Mouse (Mus musculus): Measurements from ENCODE around the gene Rnf38. TPM values are rescaled to one million over a fixed set of nuclear protein-coding genes. Genes with fewer than 3 reads are reported as not detected.

The Rnf38 gene
- polyA plus RNA-seq, 1 experiment from 2014 or later = 47.8 TPM

DNA sequence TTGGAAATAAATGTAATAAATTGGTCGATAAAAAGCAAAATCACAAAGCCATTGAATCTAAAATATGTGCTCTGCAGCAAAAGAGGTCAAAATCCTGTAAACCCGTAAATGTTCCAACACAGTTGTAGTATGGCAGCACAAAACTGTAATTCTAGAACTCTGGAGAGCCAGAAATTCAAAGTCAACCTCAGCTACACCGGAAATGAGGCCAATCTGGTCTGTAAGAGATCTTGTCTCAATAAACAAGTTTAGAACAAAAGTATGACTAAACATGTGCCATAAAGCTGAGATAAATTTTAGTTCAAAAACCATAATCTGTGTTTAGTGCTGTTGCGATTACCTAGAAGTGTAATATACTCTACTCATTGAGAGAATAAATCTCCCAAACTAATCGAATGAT, 69.0 kb downstream of the Rnf38 start:
- Histone ChIP-seq H3K4me3 (ENCODE audit: low read depth, low read length) (peak overlapping the region; percentile 86), H3K4me2 (ENCODE audit: low read length) (peak overlapping the region; percentile 83), H3K9me3 (replicated peaks; ENCODE audit: control insufficient read depth, low read length) (no peaks in the 10 kb centered on the region), H3K27ac (ENCODE audit: low read depth, low read length) (no peak overlapping the region), H3K9ac (ENCODE audit: low read length) (peak overlapping the region; percentile 38), H3K4me1 (ENCODE audit: control insufficient read depth, insufficient read depth, low read length) (peaks cover 40% of the 10 kb centered on the region), H3K27me3 (replicated peaks; ENCODE audit: control insufficient read depth, insufficient read depth, low read length) (no peaks in the 10 kb centered on the region), H3K36me3 (ENCODE audit: control insufficient read depth, insufficient read depth, low read length) (no peaks in the 10 kb centered on the region)
- WGBS = 86% methylated on average over 5 of the region's 5 CpGs
- ATAC-seq = no peak
- DNase-seq (ENCODE audit: low spot score) = no peak

DNA sequence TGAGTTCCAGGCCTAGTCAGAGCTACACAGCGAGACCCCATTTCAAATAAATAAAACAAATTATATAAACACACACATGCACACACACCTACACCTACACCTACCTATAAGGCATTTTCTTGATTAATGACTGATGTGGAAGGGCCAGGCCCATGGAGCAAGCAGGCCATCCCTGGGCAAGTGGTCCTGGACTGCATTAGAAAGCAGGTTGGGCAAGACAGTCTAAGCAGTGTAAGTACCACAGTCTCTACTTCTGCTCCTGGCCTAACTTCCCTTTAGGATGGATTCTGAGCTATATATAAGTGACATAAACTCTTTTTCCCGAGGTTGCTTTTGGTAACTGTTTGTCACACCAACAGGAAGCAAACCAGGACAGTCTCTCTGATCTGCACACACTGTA, 70.6 kb downstream of the Rnf38 start:
- Histone ChIP-seq H3K36me3 (ENCODE audit: control insufficient read depth, insufficient read depth, low read length) (0 out of 2 replicates have a peak, but pooled peaks cover 4% of the 10 kb centered on the region), H3K9me3 (replicated peaks; ENCODE audit: control insufficient read depth, low read length) (no peaks in the 10 kb centered on the region), H3K4me1 (ENCODE audit: control insufficient read depth, insufficient read depth, low read length) (peaks cover 40% of the 10 kb centered on the region), H3K27ac (ENCODE audit: low read depth, low read length) (no peak overlapping the region), H3K9ac (ENCODE audit: low read length) (no peak overlapping the region), H3K4me2 (ENCODE audit: low read length) (no peak overlapping the region), H3K4me3 (ENCODE audit: low read depth, low read length) (no peak overlapping the region), H3K27me3 (replicated peaks; ENCODE audit: control insufficient read depth, insufficient read depth, low read length) (no peaks in the 10 kb centered on the region)
- 79% methylated on average over 2 of the region's 2 CpGs for WGBS
- DNase-seq (ENCODE audit: low spot score) (no peak), ATAC-seq (no peak)

DNA sequence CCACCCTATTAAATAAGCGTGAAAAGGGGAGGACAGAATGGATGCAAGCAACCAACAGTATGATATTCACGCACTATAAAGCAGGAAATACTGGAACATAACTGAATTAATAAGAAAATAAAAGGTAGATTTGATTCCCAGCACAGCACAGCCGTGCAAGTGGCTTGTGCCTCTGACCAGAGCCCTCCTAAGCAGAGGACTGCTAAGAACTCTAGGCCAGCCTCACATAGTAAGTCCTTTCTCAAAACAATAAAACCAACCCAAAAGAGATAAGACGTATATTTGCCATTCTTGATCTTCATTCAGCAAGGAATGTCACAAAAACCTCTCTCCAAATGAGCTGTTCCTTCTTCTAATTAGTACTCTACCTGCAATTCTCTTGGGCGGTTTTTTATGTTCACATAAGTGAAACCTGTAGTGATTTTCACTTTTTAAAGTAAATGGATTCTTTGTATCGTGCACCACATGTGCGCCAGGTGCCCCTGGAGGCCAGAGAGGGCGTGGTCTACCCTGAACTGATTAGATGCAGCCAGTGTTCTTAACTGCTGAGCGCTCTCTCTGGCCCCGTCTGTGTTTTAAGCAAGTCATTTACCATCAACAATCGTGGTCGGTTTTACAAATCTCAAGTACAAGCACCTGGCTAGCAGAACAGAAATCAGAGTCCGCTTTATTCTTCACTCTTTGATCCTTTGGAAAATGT, 72.4 kb downstream of the Rnf38 start:
- DNase-seq (ENCODE audit: low spot score) (no peak), ATAC-seq (no peak)
- H3K36me3 ChIP-seq (ENCODE audit: control insufficient read depth, insufficient read depth, low read length) = peaks cover 7% of the 10 kb centered on the region; the same call in 1 of the 2 replicates
- no peak overlapping the region for H3K27ac ChIP-seq (ENCODE audit: low read depth, low read length)
- no peak overlapping the region for H3K9ac ChIP-seq (ENCODE audit: low read length)
- 49% methylated on average over 13 of the region's 13 CpGs for WGBS
- no peak overlapping the region for H3K4me3 ChIP-seq (ENCODE audit: low read depth, low read length)
- peaks cover 37% of the 10 kb centered on the region for H3K4me1 ChIP-seq (ENCODE audit: control insufficient read depth, insufficient read depth, low read length)
- no peaks in the 10 kb centered on the region for H3K27me3 ChIP-seq (replicated peaks; ENCODE audit: control insufficient read depth, insufficient read depth, low read length)
- H3K4me2 ChIP-seq (ENCODE audit: low read length) = no peak overlapping the region
- H3K9me3 ChIP-seq (replicated peaks; ENCODE audit: control insufficient read depth, low read length) = no peaks in the 10 kb centered on the region

DNA sequence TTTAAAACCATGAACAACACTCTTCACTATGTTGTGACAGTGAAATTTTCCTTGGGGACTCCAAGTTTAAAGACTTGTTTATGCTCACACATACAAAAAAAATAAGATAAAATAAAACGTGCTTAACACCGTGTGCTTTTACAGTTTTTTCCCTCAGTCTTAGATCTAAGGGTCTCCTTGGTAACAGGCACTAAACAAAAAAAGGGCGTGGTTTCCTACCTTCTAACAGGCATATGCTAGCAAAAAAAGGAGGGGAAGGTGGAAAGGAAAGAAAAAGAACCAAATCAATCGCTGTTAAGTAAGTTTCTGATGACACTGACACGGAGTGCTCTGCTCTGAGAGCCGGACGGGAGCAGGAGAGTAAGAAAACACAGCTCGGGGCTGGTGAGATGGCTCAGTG, 73.8 kb downstream of the Rnf38 start:
- no peak overlapping the region for H3K27ac ChIP-seq (ENCODE audit: low read depth, low read length)
- no peak overlapping the region for H3K9ac ChIP-seq (ENCODE audit: low read length)
- no peak for ATAC-seq
- H3K27me3 ChIP-seq (replicated peaks; ENCODE audit: control insufficient read depth, insufficient read depth, low read length) = no peaks in the 10 kb centered on the region
- DNase-seq (ENCODE audit: low spot score) = no peak
- peaks cover 24% of the 10 kb centered on the region for H3K4me1 ChIP-seq (ENCODE audit: control insufficient read depth, insufficient read depth, low read length)
- H3K36me3 ChIP-seq (ENCODE audit: control insufficient read depth, insufficient read depth, low read length) = peaks cover 8% of the 10 kb centered on the region; the same call in 1 of the 2 replicates
- no peak overlapping the region for H3K4me3 ChIP-seq (ENCODE audit: low read depth, low read length)
- no peak overlapping the region for H3K4me2 ChIP-seq (ENCODE audit: low read length)
- no peaks in the 10 kb centered on the region for H3K9me3 ChIP-seq (replicated peaks; ENCODE audit: control insufficient read depth, low read length)
- 87% methylated on average over 8 of the region's 8 CpGs for WGBS

DNA sequence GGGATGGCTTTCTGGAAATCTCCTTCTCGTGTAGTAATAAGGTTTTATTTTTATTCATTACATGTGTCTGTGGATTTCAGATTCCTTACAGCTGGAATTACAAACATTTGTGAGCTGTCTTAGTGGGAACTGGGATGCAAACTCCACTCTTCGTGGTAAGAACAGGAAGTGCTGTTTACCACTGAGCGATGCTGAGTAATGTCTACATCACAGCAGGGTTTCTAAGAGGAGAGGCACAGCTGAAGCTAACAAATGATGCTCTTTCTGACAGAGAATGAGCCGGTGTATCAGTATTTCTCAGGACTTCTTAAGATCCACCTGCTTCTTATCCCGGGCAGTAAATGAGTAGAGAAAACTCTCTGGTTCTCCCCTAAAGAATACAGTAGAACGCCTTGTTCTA, 77.1 kb downstream of the Rnf38 start:
- Histone ChIP-seq H3K27me3 (replicated peaks; ENCODE audit: control insufficient read depth, insufficient read depth, low read length) (no peaks in the 10 kb centered on the region), H3K4me1 (ENCODE audit: control insufficient read depth, insufficient read depth, low read length) (peaks cover 6% of the 10 kb centered on the region; the same call in 1 of the 2 replicates), H3K9ac (ENCODE audit: low read length) (no peak overlapping the region), H3K4me3 (ENCODE audit: low read depth, low read length) (no peak overlapping the region), H3K4me2 (ENCODE audit: low read length) (no peak overlapping the region), H3K9me3 (replicated peaks; ENCODE audit: control insufficient read depth, low read length) (no peaks in the 10 kb centered on the region), H3K36me3 (ENCODE audit: control insufficient read depth, insufficient read depth, low read length) (peaks cover 15% of the 10 kb centered on the region), H3K27ac (ENCODE audit: low read depth, low read length) (no peak overlapping the region)
- 76% methylated on average over 6 of the region's 6 CpGs for WGBS
- no peak for DNase-seq (ENCODE audit: low spot score)
- ATAC-seq = no peak

DNA sequence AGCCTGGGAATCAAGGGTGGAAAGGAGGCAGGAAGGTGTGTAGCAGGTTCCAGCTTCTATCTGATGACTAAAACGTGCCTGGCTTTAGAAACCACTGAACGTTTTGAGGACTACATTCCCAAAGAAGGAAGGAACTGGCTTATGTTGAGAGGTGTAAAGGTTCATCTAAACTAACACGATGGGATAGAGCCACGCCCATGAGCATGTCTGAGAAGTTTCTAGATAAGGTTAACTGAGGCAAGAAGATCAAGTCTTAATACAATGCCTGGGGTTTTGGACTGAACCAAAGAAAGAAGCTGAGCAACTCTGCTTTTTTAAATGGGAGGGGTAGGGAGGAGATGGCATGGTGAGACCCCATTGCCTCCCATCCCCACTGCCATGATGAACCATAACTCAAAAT, 78.7 kb downstream of the Rnf38 start:
- Histone ChIP-seq H3K9me3 (replicated peaks; ENCODE audit: control insufficient read depth, low read length) (no peaks in the 10 kb centered on the region), H3K4me3 (ENCODE audit: low read depth, low read length) (no peak overlapping the region), H3K4me1 (ENCODE audit: control insufficient read depth, insufficient read depth, low read length) (no peaks in the 10 kb centered on the region), H3K9ac (ENCODE audit: low read length) (no peak overlapping the region), H3K36me3 (ENCODE audit: control insufficient read depth, insufficient read depth, low read length) (peaks cover 29% of the 10 kb centered on the region), H3K4me2 (ENCODE audit: low read length) (no peak overlapping the region), H3K27ac (ENCODE audit: low read depth, low read length) (no peak overlapping the region), H3K27me3 (replicated peaks; ENCODE audit: control insufficient read depth, insufficient read depth, low read length) (no peaks in the 10 kb centered on the region)
- 88% methylated on average over 4 of the region's 4 CpGs for WGBS
- DNase-seq (ENCODE audit: low spot score) (no peak), ATAC-seq (no peak)

DNA sequence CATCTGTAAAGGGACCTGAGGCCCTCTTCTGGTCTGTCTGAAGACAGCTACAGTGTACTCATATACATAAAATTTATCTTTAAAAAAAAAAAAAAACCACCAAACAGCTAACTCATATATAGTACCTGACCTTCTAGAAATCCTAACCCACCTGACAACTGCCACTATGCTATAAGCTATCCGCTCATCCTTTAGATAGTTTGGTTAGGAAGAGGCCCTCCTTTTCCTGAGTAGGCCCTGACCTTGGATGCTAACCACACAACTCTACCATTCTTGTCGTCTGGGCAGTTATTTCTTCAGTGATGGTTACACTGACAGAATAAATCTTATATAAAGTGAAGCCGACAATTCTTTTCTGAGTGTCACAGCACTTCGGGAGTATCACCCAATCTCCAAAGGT, 80.7 kb downstream of the Rnf38 start:
- Histone ChIP-seq H3K4me2 (ENCODE audit: low read length) (no peak overlapping the region), H3K4me3 (ENCODE audit: low read depth, low read length) (no peak overlapping the region), H3K4me1 (ENCODE audit: control insufficient read depth, insufficient read depth, low read length) (no peaks in the 10 kb centered on the region), H3K27me3 (replicated peaks; ENCODE audit: control insufficient read depth, insufficient read depth, low read length) (no peaks in the 10 kb centered on the region), H3K9ac (ENCODE audit: low read length) (no peak overlapping the region), H3K36me3 (ENCODE audit: control insufficient read depth, insufficient read depth, low read length) (peaks cover 39% of the 10 kb centered on the region), H3K27ac (ENCODE audit: low read depth, low read length) (no peak overlapping the region), H3K9me3 (replicated peaks; ENCODE audit: control insufficient read depth, low read length) (no peaks in the 10 kb centered on the region)
- ATAC-seq (no peak), DNase-seq (ENCODE audit: low spot score) (no peak)
- WGBS = 95% methylated on average over 4 of the region's 4 CpGs

DNA sequence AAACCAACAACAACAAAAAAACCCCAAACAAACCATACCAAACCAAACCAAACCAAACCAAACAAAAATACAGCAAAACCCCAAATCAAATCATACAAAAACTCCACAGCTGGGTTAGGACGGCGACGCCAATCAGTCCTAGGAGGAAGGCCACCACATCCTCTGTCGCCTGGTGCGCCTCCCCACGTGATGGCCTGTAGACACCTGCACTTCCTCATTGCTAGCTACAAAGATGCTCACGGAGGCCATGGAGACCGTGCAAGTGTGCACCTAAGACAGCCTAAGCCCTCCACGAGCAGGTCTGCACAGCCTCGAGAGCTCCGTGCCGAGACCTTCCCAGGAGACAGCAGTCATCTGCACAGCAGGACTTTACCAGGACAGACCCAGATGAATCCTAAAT, 106.8 kb downstream of the Rnf38 start:
- DNase-seq (ENCODE audit: low spot score) = no peak
- no peak overlapping the region for H3K4me3 ChIP-seq (ENCODE audit: low read depth, low read length)
- no peak for ATAC-seq
- no peak overlapping the region for H3K9ac ChIP-seq (ENCODE audit: low read length)
- peaks cover 65% of the 10 kb centered on the region for H3K36me3 ChIP-seq (ENCODE audit: control insufficient read depth, insufficient read depth, low read length)
- H3K27ac ChIP-seq (ENCODE audit: low read depth, low read length) = no peak overlapping the region
- H3K27me3 ChIP-seq (replicated peaks; ENCODE audit: control insufficient read depth, insufficient read depth, low read length) = no peaks in the 10 kb centered on the region
- WGBS = 94% methylated on average over 12 of the region's 12 CpGs
- no peaks in the 10 kb centered on the region for H3K9me3 ChIP-seq (replicated peaks; ENCODE audit: control insufficient read depth, low read length)
- H3K4me1 ChIP-seq (ENCODE audit: control insufficient read depth, insufficient read depth, low read length) = no peaks in the 10 kb centered on the region
- H3K4me2 ChIP-seq (ENCODE audit: low read length) = no peak overlapping the region

DNA sequence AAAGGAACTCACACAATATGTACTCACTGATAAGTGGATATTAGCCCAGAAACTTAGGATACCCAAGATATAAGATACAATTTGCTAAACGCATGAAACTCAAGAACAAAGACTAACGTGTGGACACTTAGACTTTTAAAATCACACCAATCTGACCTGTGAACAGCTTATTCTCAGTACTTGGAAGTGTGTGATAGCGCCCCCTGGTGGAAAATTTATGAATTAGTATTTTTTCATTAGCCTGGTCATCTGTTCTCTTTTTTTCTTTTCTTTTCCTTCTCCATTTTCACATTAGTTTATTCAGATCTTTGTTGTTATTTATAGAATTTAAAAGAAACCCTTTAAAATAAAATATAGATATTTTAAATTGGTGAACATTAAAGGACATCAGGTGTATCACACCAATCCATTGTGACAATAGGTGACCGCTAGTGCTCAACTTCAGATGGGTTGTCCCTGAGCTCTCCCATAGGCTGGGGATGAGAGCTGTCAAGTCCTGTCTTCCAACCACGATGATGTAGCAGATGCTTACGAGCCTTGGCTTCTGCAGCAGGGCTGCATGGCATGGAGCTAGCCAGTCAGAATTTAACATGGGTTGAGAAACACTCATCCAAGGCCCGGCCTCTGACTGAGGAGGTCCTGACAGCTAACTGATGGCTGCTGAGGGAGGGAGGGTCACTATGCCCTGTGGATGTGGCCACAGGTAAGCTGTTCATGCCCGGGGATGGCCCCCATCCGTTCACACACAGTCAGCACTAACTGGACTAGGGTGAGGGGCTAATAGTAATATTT, 114.0 kb downstream of the Rnf38 start:
- ATAC-seq (peak; percentile 34; the same call in 1 of the 2 replicates), DNase-seq (ENCODE audit: low spot score) (peak; percentile 64)
- Histone ChIP-seq H3K36me3 (ENCODE audit: control insufficient read depth, insufficient read depth, low read length) (no peaks in the 10 kb centered on the region), H3K27ac (ENCODE audit: low read depth, low read length) (no peak overlapping the region), H3K9ac (ENCODE audit: low read length) (no peak overlapping the region), H3K4me3 (ENCODE audit: low read depth, low read length) (no peak overlapping the region), H3K4me1 (ENCODE audit: control insufficient read depth, insufficient read depth, low read length) (no peaks in the 10 kb centered on the region), H3K27me3 (replicated peaks; ENCODE audit: control insufficient read depth, insufficient read depth, low read length) (no peaks in the 10 kb centered on the region), H3K9me3 (replicated peaks; ENCODE audit: control insufficient read depth, low read length) (no peaks in the 10 kb centered on the region), H3K4me2 (ENCODE audit: low read length) (no peak overlapping the region)
- WGBS = 55% methylated on average over 9 of the region's 9 CpGs

Measured in forebrain, embryonic 14.5 days (tissue).